Mouse (Mus musculus) bone marrow macrophage, adult 2 months (primary cell): ENCODE data around the gene Tmem158.

Experiments
- CTCF ChIP-seq: IDR thresholded peaks from 2 replicates; pipeline ENCODE4 v1.5.1; 2012; ENCODE audit warnings: low read depth, mild to moderate bottlenecking, low read length, moderate library complexity
- POLR2A ChIP-seq: IDR thresholded peaks from 2 replicates; pipeline ENCODE4 v1.6.1; 2012; ENCODE audit warnings: mild to moderate bottlenecking, low read depth, low read length, borderline replicate concordance

- TF ChIP-seq POLR2A (no peak), CTCF (no peak)
These were observed 35.6 kb downstream of the Tmem158 start for GRCm38 (mm10) chr9:123224863-123225431.
